Mouse (Mus musculus) hindbrain, embryonic 12.5 days (tissue): ENCODE results near the gene R3hdm2. TPM values are rescaled to one million over a fixed set of nuclear protein-coding genes. Genes with fewer than 3 reads are reported as not detected.
A peak's percentile ranks its signal among the peaks of the same experiment; 100 is the strongest.

Source experiments
- ATAC-seq: fragments of 200-750 bp; cut with Nextera tagmentation; 2 replicates; pipeline ENCODE4 v1.8.0; 2017; ENCODE audit warnings: moderate TSS enrichment; ENCODE audit not compliant: low FRiP score
- H3K27ac ChIP-seq: fragments of 300-500 bp; sonication (generic); 2 replicates; pipeline ENCODE4 v1.5.1; 2016; ENCODE audit warnings: mild to moderate bottlenecking
- H3K27me3 ChIP-seq: fragments of 300-500 bp; sonication (generic); 2 replicates; pipeline ENCODE4 v1.6.1; 2016; ENCODE audit warnings: mild to moderate bottlenecking
- H3K36me3 ChIP-seq: fragments of 300-500 bp; sonication (generic); 2 replicates; pipeline ENCODE4 v1.6.1; 2016; ENCODE audit warnings: mild to moderate bottlenecking
- H3K4me1 ChIP-seq: fragments of 300-500 bp; sonication (generic); 2 replicates; pipeline ENCODE4 v1.6.1; 2016
- H3K4me2 ChIP-seq: fragments of 300-500 bp; sonication (generic); replicated peaks from 2 replicates; pipeline ENCODE4 v1.6.1; 2016; ENCODE audit warnings: mild to moderate bottlenecking
- H3K4me3 ChIP-seq: fragments of 300-500 bp; sonication (generic); 2 replicates; pipeline ENCODE4 v1.5.1; 2016; ENCODE audit warnings: mild to moderate bottlenecking
- H3K9ac ChIP-seq: fragments of 300-500 bp; sonication (generic); 2 replicates; pipeline ENCODE4 v1.6.1; 2016; ENCODE audit warnings: mild to moderate bottlenecking, moderate library complexity
- H3K9me3 ChIP-seq: fragments of 300-500 bp; sonication (generic); replicated peaks from 2 replicates; pipeline ENCODE4 v1.6.1; 2016; ENCODE audit warnings: mild to moderate bottlenecking
- WGBS: fragments of 180-500 bp; shearing (Covaris S2); methylation state at CpG from one replicate; pipeline ENCODE4 v1.1.7; 2016; 5-methylcytosine and 5-hydroxymethylcytosine counted together
- polyA plus RNA-seq: library from polyadenylated mRNA; unstranded; fragments of >200 nt; fragmentation: Nextera tagmentation; extraction: Ambion mirVana; gene quantifications from 2 replicates; pipeline ENCODE4 v1.2.1, GENCODE M21; 2016

The R3hdm2 gene
- polyA plus RNA-seq, 1 experiment from 2014 or later = 39.1 TPM

- Histone ChIP-seq H3K27ac (no peak overlapping the region), H3K27me3 (peaks cover 5% of the 10 kb centered on the region; the same call in 1 of the 2 replicates), H3K9ac (no peak overlapping the region), H3K9me3 (no peaks in the 10 kb centered on the region), H3K4me2 (no peak overlapping the region), H3K4me1 (peaks cover 5% of the 10 kb centered on the region; the same call in 1 of the 2 replicates), H3K4me3 (no peak overlapping the region), H3K36me3 (no peaks in the 10 kb centered on the region)
- ATAC-seq = no peak
- 42% methylated on average over 10 of the region's 10 CpGs for WGBS
These were observed 24.8 kb upstream of the R3hdm2 start for GRCm38 (mm10) chr10:127355336-127355735.

GRCm38 (mm10) chr10:127360714-127361113 lies 19.4 kb upstream of the R3hdm2 start:
- no peak overlapping the region for H3K4me3 ChIP-seq
- no peak overlapping the region for H3K27ac ChIP-seq
- H3K4me2 ChIP-seq = no peak overlapping the region
- 83% methylated on average over 3 of the region's 3 CpGs for WGBS
- no peak for ATAC-seq
- no peaks in the 10 kb centered on the region for H3K4me1 ChIP-seq
- no peaks in the 10 kb centered on the region for H3K27me3 ChIP-seq
- no peaks in the 10 kb centered on the region for H3K9me3 ChIP-seq
- no peaks in the 10 kb centered on the region for H3K36me3 ChIP-seq
- no peak overlapping the region for H3K9ac ChIP-seq

GRCm38 (mm10) chr10:127367116-127367515 lies 13.0 kb upstream of the R3hdm2 start:
- no peaks in the 10 kb centered on the region for H3K27me3 ChIP-seq
- no peaks in the 10 kb centered on the region for H3K9me3 ChIP-seq
- H3K4me2 ChIP-seq = no peak overlapping the region
- no peaks in the 10 kb centered on the region for H3K4me1 ChIP-seq
- H3K36me3 ChIP-seq = no peaks in the 10 kb centered on the region
- no peak overlapping the region for H3K9ac ChIP-seq
- ATAC-seq = no peak
- WGBS = 75% methylated on average over 5 of the region's 5 CpGs
- H3K27ac ChIP-seq = no peak overlapping the region
- H3K4me3 ChIP-seq = no peak overlapping the region

- ATAC-seq = no peak
- no peak overlapping the region for H3K9ac ChIP-seq
- WGBS = 72% methylated on average over 2 of the region's 2 CpGs
These were observed 11.9 kb upstream of the R3hdm2 start for GRCm38 (mm10) chr10:127368273-127368672.

GRCm38 (mm10) chr10:127369834-127370820 lies 10.0 kb upstream of the R3hdm2 start, which contains the start of gene Inhbc:
Gene Inhbc (minus strand): TSS chr10:127370431.
- Histone ChIP-seq H3K27ac (no peak within 1 kb of the TSS), H3K27me3 (no peaks in the 10 kb centered on the region), H3K4me3 (no peak within 1 kb of the TSS), H3K4me2 (no peak within 1 kb of the TSS), H3K9ac (no peak within 1 kb of the TSS), H3K9me3 (no peaks in the 10 kb centered on the region), H3K36me3 (no peaks in the 10 kb centered on the region), H3K4me1 (no peaks in the 10 kb centered on the region)
- ATAC-seq = no peak
- 78% methylated on average over 22 of the region's 22 CpGs for WGBS

More at GRCm38 (mm10) chr10:127368273-127368672, 11.9 kb upstream of the R3hdm2 start:
- no peaks in the 10 kb centered on the region for H3K27me3 ChIP-seq
- H3K4me1 ChIP-seq = no peaks in the 10 kb centered on the region
- no peaks in the 10 kb centered on the region for H3K36me3 ChIP-seq
- no peak overlapping the region for H3K27ac ChIP-seq
- no peak overlapping the region for H3K4me2 ChIP-seq
- no peaks in the 10 kb centered on the region for H3K9me3 ChIP-seq
- H3K4me3 ChIP-seq = no peak overlapping the region

GRCm38 (mm10) chr10:127371023-127371422 lies 9.1 kb upstream of the R3hdm2 start:
- no peak overlapping the region for H3K4me3 ChIP-seq
- no peaks in the 10 kb centered on the region for H3K36me3 ChIP-seq
- no peak overlapping the region for H3K27ac ChIP-seq
- no peak overlapping the region for H3K4me2 ChIP-seq
- no peaks in the 10 kb centered on the region for H3K4me1 ChIP-seq
- WGBS = 51% methylated on average over 2 of the region's 2 CpGs
- no peaks in the 10 kb centered on the region for H3K9me3 ChIP-seq
- no peaks in the 10 kb centered on the region for H3K27me3 ChIP-seq
- H3K9ac ChIP-seq = no peak overlapping the region
- no peak for ATAC-seq

- Histone ChIP-seq H3K36me3 (no peaks in the 10 kb centered on the region), H3K27ac (no peak overlapping the region), H3K9ac (no peak overlapping the region), H3K4me1 (peaks cover 9% of the 10 kb centered on the region), H3K4me2 (no peak overlapping the region), H3K9me3 (no peaks in the 10 kb centered on the region), H3K4me3 (no peak overlapping the region), H3K27me3 (no peaks in the 10 kb centered on the region)
- 74% methylated on average over 3 of the region's 3 CpGs for WGBS
- no peak for ATAC-seq
These were observed 2.4 kb upstream of the R3hdm2 start for GRCm38 (mm10) chr10:127377700-127378099.

- ATAC-seq = no peak
- 85% methylated on average over 8 of the region's 8 CpGs for WGBS
- H3K9me3 ChIP-seq = no peaks in the 10 kb centered on the region
- no peaks in the 10 kb centered on the region for H3K36me3 ChIP-seq
- no peak overlapping the region for H3K9ac ChIP-seq
- no peaks in the 10 kb centered on the region for H3K27me3 ChIP-seq
- peak overlapping the region; percentile 68 for H3K4me3 ChIP-seq
- H3K4me1 ChIP-seq = peaks cover 9% of the 10 kb centered on the region
- H3K27ac ChIP-seq = peak overlapping the region; percentile 95
- peak overlapping the region; percentile 61 for H3K4me2 ChIP-seq
These were observed 473 bp upstream of the R3hdm2 start for GRCm38 (mm10) chr10:127379654-127380053.

- no peaks in the 10 kb centered on the region for H3K36me3 ChIP-seq
- WGBS = 1% methylated on average over 38 of the region's 79 CpGs
These were observed 928 bp downstream of the R3hdm2 start for GRCm38 (mm10) chr10:127380767-127381742.

GRCm38 (mm10) chr10:127381743-127382134 lies 1.6 kb downstream of the R3hdm2 start:
- Histone ChIP-seq H3K4me3 (peak overlapping the region; percentile 68), H3K27ac (peak overlapping the region; percentile 95; the same call in 1 of the 2 replicates), H3K27me3 (no peaks in the 10 kb centered on the region), H3K9me3 (no peaks in the 10 kb centered on the region), H3K9ac (peak overlapping the region; percentile 77; the same call in 1 of the 2 replicates), H3K36me3 (no peaks in the 10 kb centered on the region), H3K4me1 (peaks cover 9% of the 10 kb centered on the region), H3K4me2 (peak overlapping the region; percentile 81)
- 49% methylated on average over 2 of the region's 2 CpGs for WGBS
- no peak for ATAC-seq

More at GRCm38 (mm10) chr10:127380767-127381742, 928 bp downstream of the R3hdm2 start:
- Histone ChIP-seq H3K4me1 (peaks cover 9% of the 10 kb centered on the region), H3K9ac (peak overlapping the region; percentile 77), H3K4me2 (peak overlapping the region; percentile 81), H3K27me3 (no peaks in the 10 kb centered on the region), H3K27ac (peak overlapping the region; percentile 95), H3K9me3 (no peaks in the 10 kb centered on the region), H3K4me3 (peak overlapping the region; percentile 68)
- ATAC-seq = peak; percentile 83

- WGBS = 81% methylated on average over 6 of the region's 6 CpGs
- no peak for ATAC-seq
These were observed 11.6 kb downstream of the R3hdm2 start for GRCm38 (mm10) chr10:127391774-127392173.

GRCm38 (mm10) chr10:127404701-127405100 lies 24.6 kb downstream of the R3hdm2 start:
- Histone ChIP-seq H3K27me3 (no peaks in the 10 kb centered on the region), H3K9ac (no peak overlapping the region), H3K4me2 (no peak overlapping the region), H3K9me3 (no peaks in the 10 kb centered on the region), H3K36me3 (peaks cover 28% of the 10 kb centered on the region), H3K4me1 (no peaks in the 10 kb centered on the region), H3K27ac (no peak overlapping the region), H3K4me3 (no peak overlapping the region)
- 100% methylated on average over 3 of the region's 3 CpGs for WGBS
- ATAC-seq = no peak

More at GRCm38 (mm10) chr10:127391774-127392173, 11.6 kb downstream of the R3hdm2 start:
- H3K36me3 ChIP-seq = peaks cover 24% of the 10 kb centered on the region
- no peak overlapping the region for H3K4me3 ChIP-seq
- H3K27ac ChIP-seq = no peak overlapping the region
- no peaks in the 10 kb centered on the region for H3K9me3 ChIP-seq
- no peak overlapping the region for H3K9ac ChIP-seq
- H3K4me1 ChIP-seq = no peaks in the 10 kb centered on the region
- no peaks in the 10 kb centered on the region for H3K27me3 ChIP-seq
- H3K4me2 ChIP-seq = no peak overlapping the region
